Mouse (Mus musculus) brown adipose tissue, adult 24 weeks (tissue): ENCODE results near the gene Dnaja2. TPM values are rescaled to one million over a fixed set of nuclear protein-coding genes. Genes with fewer than 3 reads are reported as not detected.

Experiments used
- H3K27ac ChIP-seq: fragments of 200-500 bp; replicated peaks from 2 replicates; pipeline ENCODE4 v1.5.1; 2012; ENCODE audit warnings: low read depth, mild to moderate bottlenecking, low read length
- H3K4me1 ChIP-seq: fragments of 200-500 bp; 2 replicates; pipeline ENCODE4 v1.6.1; 2012; ENCODE audit warnings: low read length, mixed read lengths; ENCODE audit not compliant: control insufficient read depth, insufficient read depth, insufficient read length
- H3K4me3 ChIP-seq: fragments of 200-500 bp; 2 replicates; pipeline ENCODE4 v1.5.1; 2012; ENCODE audit warnings: low read depth, mild to moderate bottlenecking, low read length, moderate library complexity; ENCODE audit not compliant: insufficient read depth
- polyA plus RNA-seq: library from polyadenylated mRNA; stranded (reverse); fragments of >200 nt; gene quantifications from 2 replicates; pipeline ENCODE4 v1.2.4, GENCODE M21; 2012; ENCODE audit not compliant: missing spikeins, insufficient read depth, insufficient read length

Gene Dnaja2
- polyA plus RNA-seq, 1 experiment: 80.9 TPM

DNA sequence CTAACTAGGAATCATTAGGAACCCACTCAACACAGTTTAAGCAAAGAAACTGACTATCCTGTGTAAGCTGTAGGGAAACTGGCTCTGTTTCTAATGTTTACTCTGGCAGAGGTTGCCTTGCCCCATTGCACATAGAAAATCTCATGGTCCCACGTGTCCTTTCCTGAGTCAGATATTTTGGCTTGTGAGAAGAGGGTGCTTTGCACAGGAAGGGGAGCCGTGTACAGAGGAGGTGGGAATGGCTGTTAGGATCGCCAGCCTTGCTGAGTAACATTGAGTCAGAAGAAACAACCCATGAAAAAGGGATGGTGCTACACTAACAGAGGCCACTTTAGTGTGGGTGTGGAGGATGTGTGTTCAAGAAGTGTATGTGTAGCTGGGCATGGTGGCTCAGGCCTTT lies 26.2 kb downstream of the Dnaja2 start:
- no peak overlapping the region for H3K4me3 ChIP-seq
- no peaks in the 10 kb centered on the region for H3K4me1 ChIP-seq
- no peak overlapping the region for H3K27ac ChIP-seq

DNA sequence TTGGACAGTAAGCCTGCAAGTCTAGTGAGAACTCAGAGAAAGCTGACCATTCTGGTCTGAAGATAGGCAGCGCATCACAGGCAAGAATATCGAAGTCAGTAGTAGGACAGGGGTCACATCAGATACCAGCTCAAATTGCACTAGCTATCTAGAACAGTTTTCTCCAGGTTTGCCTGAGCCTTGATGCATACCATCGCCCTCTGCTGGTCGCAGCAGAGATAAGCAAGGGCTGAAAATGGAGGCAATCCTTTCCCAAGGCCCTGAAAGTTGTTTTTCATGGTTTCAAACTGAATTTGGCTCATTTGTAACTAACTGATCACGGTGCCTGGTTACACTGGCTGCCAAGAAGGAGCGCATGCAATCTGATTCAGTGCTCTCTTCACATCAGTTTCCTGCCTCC lies 29.0 kb downstream of the Dnaja2 start:
- Histone ChIP-seq H3K4me3 (no peak overlapping the region), H3K27ac (no peak overlapping the region), H3K4me1 (no peaks in the 10 kb centered on the region)

DNA sequence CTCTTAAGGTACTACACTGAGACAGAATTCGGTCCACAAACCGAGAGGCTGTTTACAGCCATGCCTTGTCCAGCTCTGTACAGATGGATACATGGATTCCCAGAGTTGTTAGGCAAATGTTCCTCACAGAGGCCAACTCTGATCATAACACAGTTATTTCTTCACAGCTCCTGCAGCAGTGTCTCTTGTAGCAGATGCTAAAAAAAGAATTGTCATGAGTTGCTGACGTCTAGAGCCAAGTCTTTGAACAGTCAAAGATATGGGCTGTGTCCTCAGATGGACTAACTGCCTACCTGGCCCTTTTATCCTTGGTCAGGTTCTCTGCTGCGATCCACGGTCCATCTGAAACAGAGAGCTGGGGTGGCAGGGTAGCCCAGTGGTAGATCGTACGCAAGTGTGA lies 31.1 kb downstream of the Dnaja2 start:
- Histone ChIP-seq H3K27ac (no peak overlapping the region), H3K4me1 (no peaks in the 10 kb centered on the region), H3K4me3 (no peak overlapping the region)

DNA sequence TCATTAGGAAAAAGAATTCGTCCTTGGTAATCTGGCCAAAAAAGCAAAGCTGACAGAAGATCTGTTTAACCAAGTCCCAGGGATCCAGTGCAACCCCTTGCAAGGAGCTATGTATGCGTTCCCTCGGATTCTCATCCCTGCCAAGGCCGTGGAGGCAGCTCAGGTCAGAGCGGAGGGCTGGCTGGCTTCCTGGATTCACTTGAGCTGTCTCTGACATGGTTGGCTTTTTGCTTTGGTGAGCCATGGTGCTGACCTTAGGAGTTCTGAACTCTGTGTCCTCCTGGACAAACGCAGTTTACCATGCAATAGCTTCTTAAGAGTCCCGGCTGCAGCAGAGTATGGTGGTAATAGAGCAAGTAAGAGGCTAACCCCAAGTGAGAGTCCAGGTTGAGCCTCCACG lies 33.8 kb downstream of the Dnaja2 start:
- no peak overlapping the region for H3K4me3 ChIP-seq
- no peaks in the 10 kb centered on the region for H3K4me1 ChIP-seq
- H3K27ac ChIP-seq: no peak overlapping the region

DNA sequence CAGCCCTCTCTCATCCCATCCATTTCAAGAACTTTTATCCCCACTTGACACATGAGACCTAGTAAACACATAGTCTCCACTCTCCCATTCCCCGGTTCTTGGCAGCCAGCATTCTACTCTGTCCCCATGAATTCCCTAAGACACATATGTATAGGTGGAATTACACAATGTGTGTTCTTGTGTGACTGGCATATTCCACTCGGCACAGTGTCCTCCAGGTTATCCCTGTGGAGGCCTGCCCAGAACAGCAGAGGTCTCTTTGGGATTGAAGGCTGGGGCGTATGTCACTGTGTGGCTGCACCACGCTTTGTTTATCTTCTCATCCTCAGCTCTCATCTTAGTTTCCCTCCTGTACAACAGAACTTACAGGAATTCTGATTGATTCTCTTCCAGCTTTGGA lies 34.6 kb downstream of the Dnaja2 start:
- 0 out of 2 replicates have a peak, but pooled peaks cover 2% of the 10 kb centered on the region for H3K4me1 ChIP-seq
- H3K27ac ChIP-seq: no peak overlapping the region
- no peak overlapping the region for H3K4me3 ChIP-seq

DNA sequence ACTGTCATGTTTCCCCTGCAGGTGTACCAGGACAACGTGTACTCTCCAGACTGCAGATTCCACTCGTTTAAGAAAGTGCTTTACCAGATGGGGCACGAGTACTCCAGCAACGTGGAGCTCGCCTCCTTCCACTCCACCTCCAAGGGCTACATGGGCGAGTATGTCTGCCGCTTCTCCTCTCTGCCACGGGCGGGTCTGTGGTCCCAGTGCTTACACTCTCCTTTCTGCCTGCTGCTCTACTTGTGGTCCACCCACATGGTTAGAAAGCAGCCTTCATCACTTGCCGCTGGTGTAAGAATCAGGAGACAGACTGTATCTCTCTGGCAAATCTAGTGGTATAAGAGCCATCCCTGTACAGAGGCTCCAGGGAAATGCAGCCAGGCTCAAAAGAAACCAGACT lies 37.2 kb downstream of the Dnaja2 start:
- no peak overlapping the region for H3K4me3 ChIP-seq
- H3K27ac ChIP-seq: no peak overlapping the region
- 0 out of 2 replicates have a peak, but pooled peaks cover 2% of the 10 kb centered on the region for H3K4me1 ChIP-seq

DNA sequence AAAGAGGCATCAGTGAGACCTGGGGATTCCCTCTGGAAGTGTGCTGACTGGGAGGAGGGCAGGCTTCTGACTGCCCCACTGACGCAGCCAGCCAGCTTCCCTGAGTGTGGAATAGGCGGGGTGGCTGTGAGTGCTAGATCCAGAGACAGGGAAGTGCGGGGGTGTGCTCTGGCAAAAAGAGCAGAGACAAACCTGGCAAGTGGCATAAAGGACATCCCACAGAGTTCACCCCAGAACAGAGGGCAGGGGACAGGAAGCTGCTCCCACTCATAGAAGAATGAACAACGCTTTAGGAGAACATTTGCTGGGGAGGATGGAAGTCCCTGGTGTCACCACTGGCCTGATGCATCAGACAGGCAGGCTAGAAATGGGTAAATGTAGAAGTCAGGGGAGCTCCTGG lies 37.8 kb downstream of the Dnaja2 start:
- H3K4me1 ChIP-seq: 0 out of 2 replicates have a peak, but pooled peaks cover 2% of the 10 kb centered on the region
- H3K27ac ChIP-seq: no peak overlapping the region
- H3K4me3 ChIP-seq: no peak overlapping the region

DNA sequence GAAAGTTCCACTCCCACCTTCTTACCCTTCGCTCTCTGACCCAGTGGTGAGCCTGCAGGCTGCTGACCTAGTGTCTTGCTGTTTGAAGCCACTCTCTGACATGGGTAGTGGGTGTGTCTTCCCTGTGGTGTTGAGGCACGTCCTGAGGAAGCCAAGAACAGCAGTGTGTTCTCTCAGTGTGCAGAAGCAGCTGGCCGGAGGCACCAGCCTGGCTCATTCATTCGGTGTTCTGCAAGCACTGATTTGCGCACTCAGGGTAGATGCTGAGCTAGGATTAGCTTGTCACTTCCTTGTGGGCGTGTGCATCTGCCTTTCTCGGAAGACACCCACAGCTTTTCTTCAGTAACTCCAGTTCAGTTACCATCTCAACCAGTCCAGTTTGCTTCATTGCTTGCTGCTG lies 39.8 kb downstream of the Dnaja2 start:
- Histone ChIP-seq H3K4me1 (0 out of 2 replicates have a peak, but pooled peaks cover 2% of the 10 kb centered on the region), H3K4me3 (no peak overlapping the region), H3K27ac (no peak overlapping the region)

DNA sequence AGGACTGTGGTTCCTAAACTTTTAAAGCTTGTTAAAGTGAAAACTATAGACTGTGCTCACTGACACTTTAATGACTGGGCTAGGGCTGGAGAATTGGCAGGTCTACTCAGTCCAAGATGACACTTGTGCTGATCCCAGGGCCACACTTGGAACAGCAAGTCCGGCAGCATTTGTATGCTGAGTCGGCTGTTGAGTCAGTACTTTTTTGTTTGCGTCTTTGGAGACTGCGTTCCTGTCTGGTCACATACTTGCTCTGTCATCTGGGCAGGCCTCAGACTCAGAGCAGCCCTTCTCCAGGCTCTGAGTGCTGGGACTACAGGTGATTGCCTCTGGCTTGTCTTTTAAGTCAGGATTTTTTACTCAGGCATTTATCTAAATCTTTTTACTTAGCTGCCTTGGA lies 41.9 kb downstream of the Dnaja2 start:
- H3K27ac ChIP-seq: 0 out of 2 replicates have a peak overlapping the region, but pooled peaks have one; percentile 8
- 0 out of 2 replicates have a peak, but pooled peaks cover 2% of the 10 kb centered on the region for H3K4me1 ChIP-seq
- no peak overlapping the region for H3K4me3 ChIP-seq

DNA sequence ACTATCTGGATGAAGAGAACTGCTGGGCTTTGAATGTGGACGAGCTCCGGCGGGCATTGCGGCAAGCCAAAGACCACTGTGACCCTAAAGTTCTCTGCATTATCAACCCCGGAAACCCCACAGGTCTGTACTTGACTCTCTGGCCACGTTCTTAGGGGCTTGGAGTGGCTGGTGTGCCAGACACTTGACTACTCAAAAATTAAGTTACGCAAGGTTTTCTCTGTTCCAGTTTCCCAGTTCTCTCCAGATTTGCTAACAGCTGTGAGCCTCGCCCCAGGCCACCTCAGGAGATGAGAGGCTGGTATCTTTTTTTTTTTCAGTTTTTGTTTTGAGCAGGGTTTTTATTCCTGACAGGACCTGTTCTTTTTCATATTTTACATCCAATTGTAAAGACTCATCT lies 42.9 kb downstream of the Dnaja2 start:
- H3K27ac ChIP-seq: 0 out of 2 replicates have a peak overlapping the region, but pooled peaks have one; percentile 23
- 0 out of 2 replicates have a peak, but pooled peaks cover 2% of the 10 kb centered on the region for H3K4me1 ChIP-seq
- H3K4me3 ChIP-seq: no peak overlapping the region

DNA sequence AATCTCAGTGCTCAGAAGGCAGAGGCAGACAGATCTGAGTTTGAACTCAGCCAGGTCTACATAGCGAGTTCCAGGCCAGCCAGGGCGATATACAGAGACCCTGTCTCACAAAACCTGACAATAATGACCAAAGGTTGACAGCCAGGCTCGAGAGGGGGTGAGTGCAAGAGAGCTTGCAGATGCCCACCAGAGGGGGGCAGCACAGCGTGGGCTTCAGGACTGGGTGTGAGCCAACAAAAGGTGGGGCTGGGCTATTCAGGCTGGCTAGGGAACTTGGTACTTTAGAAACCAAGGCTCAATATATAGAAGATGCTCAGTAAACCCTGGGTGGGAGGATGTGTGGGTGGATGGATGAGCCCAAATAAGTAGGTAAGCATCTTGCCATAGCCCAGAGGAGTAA lies 46.5 kb downstream of the Dnaja2 start:
- no peaks in the 10 kb centered on the region for H3K4me1 ChIP-seq
- no peak overlapping the region for H3K27ac ChIP-seq
- H3K4me3 ChIP-seq: no peak overlapping the region

DNA sequence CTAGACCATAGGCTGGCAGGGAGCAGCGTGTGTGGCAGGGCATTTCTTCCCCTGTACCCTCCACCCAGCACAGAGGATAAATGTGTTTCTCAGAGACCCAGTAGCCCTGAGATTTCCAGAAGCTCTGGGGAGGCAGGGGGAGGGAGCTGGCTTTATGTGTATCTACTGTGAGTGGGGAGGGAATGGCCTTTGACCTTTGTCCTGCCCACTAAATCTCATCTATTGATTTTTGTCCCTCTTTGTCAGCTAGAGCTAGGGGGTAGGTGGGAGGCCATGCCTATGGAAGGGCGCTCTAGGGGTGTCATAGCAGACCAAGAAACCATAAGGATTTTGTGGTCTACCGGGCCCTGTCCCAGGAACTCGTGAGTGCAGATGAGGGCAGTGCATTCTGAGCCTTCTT lies 48.5 kb downstream of the Dnaja2 start:
- H3K4me3 ChIP-seq: no peak overlapping the region
- no peaks in the 10 kb centered on the region for H3K4me1 ChIP-seq
- no peak overlapping the region for H3K27ac ChIP-seq

DNA sequence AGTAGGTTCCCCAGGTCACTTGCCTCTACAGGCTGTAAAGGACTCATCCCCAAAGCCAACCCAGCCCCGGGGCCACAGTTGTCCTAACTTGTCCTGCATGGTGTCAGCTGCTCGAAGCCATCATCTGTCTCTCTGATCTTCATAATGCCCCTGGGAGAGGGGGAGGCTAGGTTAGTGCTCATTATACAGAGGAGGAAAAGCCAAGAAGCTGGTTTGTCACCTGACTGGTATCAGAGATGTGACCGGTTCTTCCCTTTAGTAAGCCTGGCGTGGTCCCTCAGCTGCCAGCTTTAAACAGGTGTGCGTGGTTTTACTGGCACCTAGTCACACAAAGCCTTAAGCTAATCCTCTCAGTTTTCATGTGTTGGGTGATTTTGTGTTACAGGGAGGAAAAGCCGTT lies 50.4 kb downstream of the Dnaja2 start:
- H3K27ac ChIP-seq: no peak overlapping the region
- no peaks in the 10 kb centered on the region for H3K4me1 ChIP-seq
- H3K4me3 ChIP-seq: no peak overlapping the region

DNA sequence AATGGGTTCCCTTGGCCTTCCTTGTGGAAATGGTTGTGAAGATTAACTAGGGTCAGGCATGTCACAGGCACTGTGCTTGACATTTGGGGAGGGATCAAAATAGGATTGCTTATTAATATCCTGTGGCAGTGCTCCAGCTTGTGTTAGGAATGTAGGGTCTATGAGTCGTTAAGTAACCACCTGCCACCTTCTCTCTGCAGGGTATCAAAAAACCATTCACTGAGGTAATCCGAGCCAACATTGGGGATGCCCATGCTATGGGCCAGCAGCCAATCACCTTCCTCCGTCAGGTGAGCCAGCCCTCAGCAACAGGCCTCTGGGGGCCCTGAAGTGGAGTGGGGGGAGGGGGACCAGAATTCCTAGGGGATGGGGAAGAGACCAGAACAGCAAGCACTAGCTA lies 52.1 kb downstream of the Dnaja2 start:
- Histone ChIP-seq H3K4me1 (no peaks in the 10 kb centered on the region), H3K4me3 (no peak overlapping the region), H3K27ac (no peak overlapping the region)

DNA sequence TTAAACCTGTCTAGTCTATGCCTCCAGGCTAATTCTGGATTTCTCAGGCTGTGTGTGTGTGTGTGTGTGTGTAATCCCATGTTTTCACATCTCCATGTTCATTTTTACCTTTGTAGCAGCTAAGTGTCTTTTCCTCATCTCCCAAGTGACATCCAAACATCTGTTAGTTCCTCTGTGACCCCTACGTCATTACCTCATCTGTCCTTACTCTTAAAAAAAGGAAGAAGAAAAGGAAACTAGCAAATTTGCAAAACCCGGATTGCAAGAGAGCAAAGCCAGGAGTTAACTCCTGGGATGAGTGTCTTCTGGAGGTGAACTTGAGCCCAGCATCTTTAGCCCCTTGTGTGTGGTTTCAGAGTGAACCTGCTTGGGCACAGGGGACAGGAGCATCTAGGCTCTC lies 52.8 kb downstream of the Dnaja2 start:
- no peaks in the 10 kb centered on the region for H3K4me1 ChIP-seq
- H3K4me3 ChIP-seq: no peak overlapping the region
- H3K27ac ChIP-seq: 0 out of 2 replicates have a peak overlapping the region, but pooled peaks have one; percentile 15

DNA sequence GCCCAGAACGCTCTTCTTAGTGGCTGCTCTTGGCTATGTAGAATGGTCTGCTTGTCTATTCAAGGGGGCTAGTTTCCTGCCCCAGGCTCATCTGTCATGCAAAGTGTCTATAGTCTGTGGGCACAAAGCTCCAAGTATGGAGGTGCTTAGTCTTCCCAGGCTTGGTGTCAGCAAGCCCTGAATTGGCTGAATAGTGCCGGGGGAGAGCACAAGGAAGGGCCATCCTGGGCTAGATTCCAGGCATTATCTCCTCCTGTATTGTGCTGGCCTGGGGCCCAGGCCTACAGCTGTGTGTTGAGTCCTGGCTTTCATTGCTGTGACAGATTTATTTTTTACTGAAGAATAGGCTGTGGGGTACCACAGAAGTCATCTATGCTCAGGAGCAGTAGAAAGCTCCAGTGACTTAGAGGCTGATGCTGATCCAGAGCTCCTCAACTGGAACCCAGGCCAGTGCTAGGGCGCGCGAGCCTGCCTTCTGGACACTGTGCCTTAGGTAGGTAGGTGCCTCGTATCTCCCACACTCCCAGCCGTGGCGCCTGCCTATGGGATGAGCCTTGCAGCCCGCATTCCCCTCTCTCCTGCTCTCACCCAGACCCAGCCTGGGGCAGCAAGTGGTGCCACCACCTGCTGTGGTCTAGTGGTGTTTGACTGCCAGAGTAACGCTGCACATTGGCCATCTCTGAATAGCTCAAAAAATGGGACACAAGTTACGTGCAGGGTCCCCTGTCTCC lies 54.0 kb downstream of the Dnaja2 start:
- no peaks in the 10 kb centered on the region for H3K4me1 ChIP-seq
- no peak overlapping the region for H3K4me3 ChIP-seq
- no peak overlapping the region for H3K27ac ChIP-seq
